Mouse (Mus musculus): ENCODE measurements around the gene Ret. TPM values are rescaled to one million over a fixed set of nuclear protein-coding genes. Genes with fewer than 3 reads are reported as not detected.

The Ret gene
- total and polyA plus RNA-seq, 3 experiments, result not detected

DNA sequence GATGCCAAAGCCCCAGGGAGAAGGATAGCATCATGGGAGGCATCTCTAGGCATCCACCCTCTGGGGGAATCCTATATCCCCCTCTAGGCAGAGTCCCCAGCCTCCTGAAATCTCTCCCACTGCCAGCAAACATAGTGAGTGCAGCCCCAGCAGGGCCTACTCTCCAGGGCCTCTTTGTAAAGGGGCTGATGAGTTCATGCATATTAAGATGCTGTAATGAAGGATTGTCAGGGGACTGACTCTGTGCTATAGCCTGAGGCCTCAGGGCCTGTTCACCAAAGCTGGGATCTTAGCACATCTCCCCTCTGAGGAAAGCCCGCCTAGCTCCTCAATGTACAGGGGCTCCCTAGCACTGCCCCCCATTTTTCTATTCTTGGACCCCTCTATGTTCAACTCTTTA, 6.6 kb upstream of the Ret start:
- Histone ChIP-seq H3K9ac (ENCODE audit: control insufficient read depth, low read depth, low read length, poor library complexity, severe bottlenecking) (no peak overlapping the region), H3K4me3 (ENCODE audit: control insufficient read depth in 1 of 2, insufficient read depth in 1 of 2, low read depth in 2 of 2, low read length in 2 of 2) (no peak overlapping the region), H3K9me3 (replicated peaks; ENCODE audit: insufficient read depth, low read length) (no peaks in the 10 kb centered on the region), H3K4me1 (ENCODE audit: control insufficient read depth in 1 of 2, insufficient read depth in 2 of 2, low read length in 2 of 2) (no peaks in the 10 kb centered on the region), H3K36me3 (ENCODE audit: control insufficient read depth in 1 of 2, insufficient read depth in 2 of 2, low read length in 2 of 2) (no peaks in the 10 kb centered on the region), H3K27me3 (ENCODE audit: control insufficient read depth in 1 of 2, insufficient read depth in 2 of 2, low read length in 2 of 2) (peaks cover 0 to 1% of the 10 kb centered on the region in 2 experiments; a peak in 1 of 4 replicates), H3K27ac (ENCODE audit: control insufficient read depth, low read depth, low read length) (no peak overlapping the region), H3K79me2 (ENCODE audit: control insufficient read depth, insufficient read depth, low read length, poor library complexity) (no peaks in the 10 kb centered on the region)
- no peak for TF ChIP-seq ELF1 (IDR thresholded peaks at IDR 0.05; ENCODE audit: low read depth, low read length)
- no peak for TF ChIP-seq KAT2A (conservative IDR thresholded peaks at IDR 0.05; ENCODE audit: low read depth, low read length)
- no peak for TF ChIP-seq GABPA (IDR thresholded peaks at IDR 0.05; ENCODE audit: low read depth, low read length)
- TF ChIP-seq MEF2A (IDR thresholded peaks at IDR 0.05; ENCODE audit: extremely low read depth, insufficient replicate concordance, low read depth, low read length, poor library complexity, severe bottlenecking), result no peak
- TF ChIP-seq SIN3A (IDR thresholded peaks at IDR 0.05; ENCODE audit: low read length), result no peak
- TF ChIP-seq MAZ (IDR thresholded peaks at IDR 0.05; ENCODE audit: low read depth, low read length), result no peak
- TF ChIP-seq USF2 (IDR thresholded peaks at IDR 0.05; ENCODE audit: borderline replicate concordance in 1 of 2, insufficient read depth in 1 of 2, low read depth in 1 of 2, low read length in 2 of 2), result no peak
- no peak for TF ChIP-seq MAFK (IDR thresholded peaks at IDR 0.05; ENCODE audit: borderline replicate concordance, low read depth, low read length)
- TF ChIP-seq POLR2A (IDR thresholded peaks at IDR 0.05; ENCODE audit: control insufficient read depth in 1 of 2, insufficient read depth in 1 of 2, low read depth in 1 of 2, low read length in 2 of 2, poor library complexity in 1 of 2), result no peak
- no peak for TF ChIP-seq POLR2AphosphoS5 (IDR thresholded peaks at IDR 0.05; ENCODE audit: borderline replicate concordance, low read depth, low read length)
- no peak for TF ChIP-seq CHD2 (IDR thresholded peaks at IDR 0.05; ENCODE audit: low read length)
- TF ChIP-seq EP300 (IDR thresholded peaks at IDR 0.05; ENCODE audit: low read depth in 1 of 2, low read length in 2 of 2), result no peak
- no peak for TF ChIP-seq CHD1 (IDR thresholded peaks at IDR 0.05; ENCODE audit: low read depth, low read length)
- TF ChIP-seq MAX (IDR thresholded peaks at IDR 0.05; ENCODE audit: low read length), result no peak
- TF ChIP-seq RCOR1 (IDR thresholded peaks at IDR 0.05; ENCODE audit: low read depth, low read length), result no peak
- no peak for TF ChIP-seq E2F4 (IDR thresholded peaks at IDR 0.05; ENCODE audit: borderline replicate concordance, low read depth, low read length)
- TF ChIP-seq ZKSCAN1 (IDR thresholded peaks at IDR 0.05; ENCODE audit: low read depth, low read length), result no peak
- TF ChIP-seq RAD21 (IDR thresholded peaks at IDR 0.05; ENCODE audit: low read depth, low read length), result no peak
- TF ChIP-seq SMC3 (IDR thresholded peaks at IDR 0.05; ENCODE audit: low read depth, low read length), result no peak
- TF ChIP-seq BHLHE40 (IDR thresholded peaks at IDR 0.05; ENCODE audit: borderline replicate concordance, low read depth, low read length), result no peak
- no peak for DNase-seq (ENCODE audit: low read depth, low spot score)

DNA sequence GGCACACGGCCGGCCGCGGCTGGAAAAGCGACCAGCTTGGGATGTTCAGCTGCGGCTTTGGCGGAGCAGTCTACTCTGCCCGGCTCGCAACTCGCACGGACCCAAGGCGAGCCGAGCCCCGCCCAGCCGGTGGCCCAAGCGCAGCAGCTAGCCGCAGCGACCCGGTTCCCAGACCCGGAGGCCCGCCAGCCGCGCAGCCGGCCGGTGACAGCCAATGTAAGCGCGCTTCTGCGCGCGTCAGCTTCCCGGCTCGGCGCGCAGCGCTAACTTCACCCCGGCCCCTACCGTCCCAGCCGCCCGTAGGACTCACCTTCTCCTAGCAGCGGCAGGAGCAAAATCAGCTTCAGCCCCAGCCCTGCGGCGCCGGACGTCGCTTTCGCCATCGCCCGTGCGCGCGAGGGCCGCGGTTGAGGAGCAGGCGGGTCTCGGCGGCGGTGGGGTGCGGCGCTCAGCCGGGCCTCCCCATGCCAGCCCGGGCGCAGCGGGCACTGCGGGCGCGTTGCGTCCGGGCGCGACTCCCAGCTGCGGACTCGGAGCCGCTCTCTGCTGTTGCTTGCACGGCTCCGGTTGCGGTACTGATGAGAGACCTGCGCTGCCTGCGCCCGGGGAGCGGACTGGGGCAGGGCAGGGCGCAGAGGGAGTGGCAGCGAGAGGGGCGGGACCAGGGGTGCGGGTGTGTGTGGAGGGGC, 623 bp downstream of the Ret start:
- H3K27ac ChIP-seq (ENCODE audit: control insufficient read depth, low read depth, low read length), result no peak overlapping the region
- TF ChIP-seq EP300 (IDR thresholded peaks at IDR 0.05; ENCODE audit: low read depth in 1 of 2, low read length in 2 of 2), result no peak
- TF ChIP-seq JUND (IDR thresholded peaks at IDR 0.05; ENCODE audit: low read depth, low read length), result no peak
- 0 out of 4 replicates have a peak, but pooled peaks of 1 of the 2 experiments have one; percentile 27 for TF ChIP-seq POLR2A (IDR thresholded peaks at IDR 0.05; ENCODE audit: control insufficient read depth in 1 of 2, insufficient read depth in 1 of 2, low read depth in 1 of 2, low read length in 2 of 2, poor library complexity in 1 of 2)
- TF ChIP-seq MXI1 (IDR thresholded peaks at IDR 0.05; ENCODE audit: low read depth, low read length), result no peak
- TF ChIP-seq UBTF (IDR thresholded peaks at IDR 0.05; ENCODE audit: borderline replicate concordance, insufficient read depth, low read depth, low read length), result no peak
- H3K27me3 ChIP-seq (ENCODE audit: control insufficient read depth in 1 of 2, insufficient read depth in 2 of 2, low read length in 2 of 2), result peaks cover 0 to 1% of the 10 kb centered on the region in 2 experiments; a peak in 1 of 4 replicates
- no peak overlapping the region for H3K4me3 ChIP-seq (ENCODE audit: control insufficient read depth in 1 of 2, insufficient read depth in 1 of 2, low read depth in 2 of 2, low read length in 2 of 2)
- no peak overlapping the region for H3K9ac ChIP-seq (ENCODE audit: control insufficient read depth, low read depth, low read length, poor library complexity, severe bottlenecking)
- no peaks in the 10 kb centered on the region for H3K36me3 ChIP-seq (ENCODE audit: control insufficient read depth in 1 of 2, insufficient read depth in 2 of 2, low read length in 2 of 2)
- H3K9me3 ChIP-seq (replicated peaks; ENCODE audit: insufficient read depth, low read length), result no peaks in the 10 kb centered on the region
- H3K79me2 ChIP-seq (ENCODE audit: control insufficient read depth, insufficient read depth, low read length, poor library complexity), result no peaks in the 10 kb centered on the region
- no peak for DNase-seq (ENCODE audit: low read depth, low spot score)
- no peaks in the 10 kb centered on the region for H3K4me1 ChIP-seq (ENCODE audit: control insufficient read depth in 1 of 2, insufficient read depth in 2 of 2, low read length in 2 of 2)
